Mouse (Mus musculus): Measurements from ENCODE around the gene Sort1. TPM values are rescaled to one million over a fixed set of nuclear protein-coding genes. Genes with fewer than 3 reads are reported as not detected.

The Sort1 gene
- polyA plus RNA-seq, 1 experiment from 2014 or later: 13.7 TPM

- H3K27ac ChIP-seq (ENCODE audit: low read length): peak overlapping the region; percentile 32; the same call in 1 of the 2 replicates
- H3K4me1 ChIP-seq (replicated peaks; ENCODE audit: control insufficient read depth, insufficient read depth, low read length): peaks cover 20% of the 10 kb centered on the region
- peaks cover 2% of the 10 kb centered on the region; the same call in 1 of the 2 replicates for H3K36me3 ChIP-seq (ENCODE audit: control insufficient read depth, insufficient read depth, low read length)
- H3K9me3 ChIP-seq (ENCODE audit: control insufficient read depth, low read length): no peaks in the 10 kb centered on the region
- H3K9ac ChIP-seq (ENCODE audit: low read length): no peak overlapping the region
- WGBS: 37% methylated on average over 3 of the region's 3 CpGs
- H3K4me3 ChIP-seq (ENCODE audit: low read length): no peak overlapping the region
- H3K27me3 ChIP-seq (ENCODE audit: control insufficient read depth, insufficient read depth, low read depth, low read length): no peaks in the 10 kb centered on the region
- no peak overlapping the region for H3K4me2 ChIP-seq (ENCODE audit: low read depth, low read length)
- ATAC-seq (ENCODE audit: low read depth): peak; percentile 6; the same call in 1 of the 2 replicates
These were observed 22.5 kb downstream of the Sort1 start for GRCm38 (mm10) chr3:108306387-108306786.

- Histone ChIP-seq H3K9ac (ENCODE audit: low read length) (no peak overlapping the region), H3K27ac (ENCODE audit: low read length) (no peak overlapping the region), H3K36me3 (ENCODE audit: control insufficient read depth, insufficient read depth, low read length) (peaks cover 2% of the 10 kb centered on the region; the same call in 1 of the 2 replicates), H3K27me3 (ENCODE audit: control insufficient read depth, insufficient read depth, low read depth, low read length) (no peaks in the 10 kb centered on the region), H3K4me2 (ENCODE audit: low read depth, low read length) (no peak overlapping the region), H3K4me3 (ENCODE audit: low read length) (no peak overlapping the region), H3K4me1 (replicated peaks; ENCODE audit: control insufficient read depth, insufficient read depth, low read length) (peaks cover 20% of the 10 kb centered on the region), H3K9me3 (ENCODE audit: control insufficient read depth, low read length) (no peaks in the 10 kb centered on the region)
- no peak for ATAC-seq (ENCODE audit: low read depth)
- 78% methylated on average over 6 of the region's 6 CpGs for WGBS
These were observed 23.6 kb downstream of the Sort1 start for GRCm38 (mm10) chr3:108307485-108307884.

GRCm38 (mm10) chr3:108310921-108311341 lies 27.0 kb downstream of the Sort1 start:
- peak; percentile 85 for ATAC-seq (ENCODE audit: low read depth)
- no peaks in the 10 kb centered on the region for H3K27me3 ChIP-seq (ENCODE audit: control insufficient read depth, insufficient read depth, low read depth, low read length)
- no peak overlapping the region for H3K4me3 ChIP-seq (ENCODE audit: low read length)
- H3K9ac ChIP-seq (ENCODE audit: low read length): no peak overlapping the region
- H3K4me1 ChIP-seq (replicated peaks; ENCODE audit: control insufficient read depth, insufficient read depth, low read length): peaks cover 16% of the 10 kb centered on the region
- peak overlapping the region; percentile 54 for H3K27ac ChIP-seq (ENCODE audit: low read length)
- H3K4me2 ChIP-seq (ENCODE audit: low read depth, low read length): no peak overlapping the region
- H3K9me3 ChIP-seq (ENCODE audit: control insufficient read depth, low read length): no peaks in the 10 kb centered on the region
- H3K36me3 ChIP-seq (ENCODE audit: control insufficient read depth, insufficient read depth, low read length): peaks cover 2% of the 10 kb centered on the region; the same call in 1 of the 2 replicates

GRCm38 (mm10) chr3:108311688-108312087 lies 27.8 kb downstream of the Sort1 start:
- no peak overlapping the region for H3K9ac ChIP-seq (ENCODE audit: low read length)
- H3K9me3 ChIP-seq (ENCODE audit: control insufficient read depth, low read length): no peaks in the 10 kb centered on the region
- H3K36me3 ChIP-seq (ENCODE audit: control insufficient read depth, insufficient read depth, low read length): peaks cover 2% of the 10 kb centered on the region; the same call in 1 of the 2 replicates
- H3K27me3 ChIP-seq (ENCODE audit: control insufficient read depth, insufficient read depth, low read depth, low read length): no peaks in the 10 kb centered on the region
- peak; percentile 34; the same call in 1 of the 2 replicates for ATAC-seq (ENCODE audit: low read depth)
- no peak overlapping the region for H3K27ac ChIP-seq (ENCODE audit: low read length)
- no peak overlapping the region for H3K4me2 ChIP-seq (ENCODE audit: low read depth, low read length)
- peaks cover 9% of the 10 kb centered on the region for H3K4me1 ChIP-seq (replicated peaks; ENCODE audit: control insufficient read depth, insufficient read depth, low read length)
- no peak overlapping the region for H3K4me3 ChIP-seq (ENCODE audit: low read length)
- 32% methylated on average over 4 of the region's 4 CpGs for WGBS

GRCm38 (mm10) chr3:108312414-108312813 lies 28.5 kb downstream of the Sort1 start:
- H3K9me3 ChIP-seq (ENCODE audit: control insufficient read depth, low read length): no peaks in the 10 kb centered on the region
- peaks cover 8% of the 10 kb centered on the region for H3K4me1 ChIP-seq (replicated peaks; ENCODE audit: control insufficient read depth, insufficient read depth, low read length)

GRCm38 (mm10) chr3:108313138-108313537 lies 29.3 kb downstream of the Sort1 start:
- H3K27ac ChIP-seq (ENCODE audit: low read length): no peak overlapping the region
- H3K4me1 ChIP-seq (replicated peaks; ENCODE audit: control insufficient read depth, insufficient read depth, low read length): peaks cover 8% of the 10 kb centered on the region
- no peak for ATAC-seq (ENCODE audit: low read depth)
- no peak overlapping the region for H3K4me2 ChIP-seq (ENCODE audit: low read depth, low read length)
- 82% methylated on average over 4 of the region's 4 CpGs for WGBS
- no peaks in the 10 kb centered on the region for H3K27me3 ChIP-seq (ENCODE audit: control insufficient read depth, insufficient read depth, low read depth, low read length)
- H3K9ac ChIP-seq (ENCODE audit: low read length): no peak overlapping the region
- H3K36me3 ChIP-seq (ENCODE audit: control insufficient read depth, insufficient read depth, low read length): peaks cover 2% of the 10 kb centered on the region; the same call in 1 of the 2 replicates
- no peak overlapping the region for H3K4me3 ChIP-seq (ENCODE audit: low read length)
- no peaks in the 10 kb centered on the region for H3K9me3 ChIP-seq (ENCODE audit: control insufficient read depth, low read length)

More at GRCm38 (mm10) chr3:108312414-108312813, 28.5 kb downstream of the Sort1 start:
- ATAC-seq (ENCODE audit: low read depth): no peak
- Histone ChIP-seq H3K27ac (ENCODE audit: low read length) (no peak overlapping the region), H3K27me3 (ENCODE audit: control insufficient read depth, insufficient read depth, low read depth, low read length) (no peaks in the 10 kb centered on the region), H3K9ac (ENCODE audit: low read length) (no peak overlapping the region), H3K4me2 (ENCODE audit: low read depth, low read length) (no peak overlapping the region), H3K36me3 (ENCODE audit: control insufficient read depth, insufficient read depth, low read length) (peaks cover 2% of the 10 kb centered on the region; the same call in 1 of the 2 replicates), H3K4me3 (ENCODE audit: low read length) (no peak overlapping the region)

- no peak overlapping the region for H3K4me3 ChIP-seq (ENCODE audit: low read length)
- H3K4me2 ChIP-seq (ENCODE audit: low read depth, low read length): no peak overlapping the region
- peaks cover 8% of the 10 kb centered on the region for H3K4me1 ChIP-seq (replicated peaks; ENCODE audit: control insufficient read depth, insufficient read depth, low read length)
- ATAC-seq (ENCODE audit: low read depth): no peak
- H3K9ac ChIP-seq (ENCODE audit: low read length): no peak overlapping the region
- WGBS: 67% methylated on average over 8 of the region's 8 CpGs
- no peaks in the 10 kb centered on the region for H3K9me3 ChIP-seq (ENCODE audit: control insufficient read depth, low read length)
- H3K27me3 ChIP-seq (ENCODE audit: control insufficient read depth, insufficient read depth, low read depth, low read length): no peaks in the 10 kb centered on the region
- no peaks in the 10 kb centered on the region for H3K36me3 ChIP-seq (ENCODE audit: control insufficient read depth, insufficient read depth, low read length)
- H3K27ac ChIP-seq (ENCODE audit: low read length): no peak overlapping the region
These were observed 30.3 kb downstream of the Sort1 start for GRCm38 (mm10) chr3:108314038-108314675.

- 66% methylated on average over 2 of the region's 2 CpGs for WGBS
These were observed 34.6 kb downstream of the Sort1 start for GRCm38 (mm10) chr3:108318517-108318916.

GRCm38 (mm10) chr3:108321671-108322070 lies 37.8 kb downstream of the Sort1 start:
- 67% methylated on average over 4 of the region's 4 CpGs for WGBS
- no peak overlapping the region for H3K9ac ChIP-seq (ENCODE audit: low read length)
- ATAC-seq (ENCODE audit: low read depth): no peak

More at GRCm38 (mm10) chr3:108318517-108318916, 34.6 kb downstream of the Sort1 start:
- Histone ChIP-seq H3K27ac (ENCODE audit: low read length) (no peak overlapping the region), H3K27me3 (ENCODE audit: control insufficient read depth, insufficient read depth, low read depth, low read length) (no peaks in the 10 kb centered on the region), H3K9me3 (ENCODE audit: control insufficient read depth, low read length) (no peaks in the 10 kb centered on the region), H3K4me2 (ENCODE audit: low read depth, low read length) (no peak overlapping the region), H3K4me1 (replicated peaks; ENCODE audit: control insufficient read depth, insufficient read depth, low read length) (peaks cover 6% of the 10 kb centered on the region; the same call in 1 of the 2 replicates), H3K9ac (ENCODE audit: low read length) (no peak overlapping the region), H3K4me3 (ENCODE audit: low read length) (no peak overlapping the region), H3K36me3 (ENCODE audit: control insufficient read depth, insufficient read depth, low read length) (no peaks in the 10 kb centered on the region)
- ATAC-seq (ENCODE audit: low read depth): no peak

More at GRCm38 (mm10) chr3:108321671-108322070, 37.8 kb downstream of the Sort1 start:
- peaks cover 15% of the 10 kb centered on the region for H3K4me1 ChIP-seq (replicated peaks; ENCODE audit: control insufficient read depth, insufficient read depth, low read length)
- no peak overlapping the region for H3K27ac ChIP-seq (ENCODE audit: low read length)
- H3K4me3 ChIP-seq (ENCODE audit: low read length): no peak overlapping the region
- no peaks in the 10 kb centered on the region for H3K9me3 ChIP-seq (ENCODE audit: control insufficient read depth, low read length)
- no peak overlapping the region for H3K4me2 ChIP-seq (ENCODE audit: low read depth, low read length)
- no peaks in the 10 kb centered on the region for H3K36me3 ChIP-seq (ENCODE audit: control insufficient read depth, insufficient read depth, low read length)
- no peaks in the 10 kb centered on the region for H3K27me3 ChIP-seq (ENCODE audit: control insufficient read depth, insufficient read depth, low read depth, low read length)

All from lung, embryonic 16.5 days (tissue).